Mouse (Mus musculus): ENCODE results near the gene Stub1.

DNA sequence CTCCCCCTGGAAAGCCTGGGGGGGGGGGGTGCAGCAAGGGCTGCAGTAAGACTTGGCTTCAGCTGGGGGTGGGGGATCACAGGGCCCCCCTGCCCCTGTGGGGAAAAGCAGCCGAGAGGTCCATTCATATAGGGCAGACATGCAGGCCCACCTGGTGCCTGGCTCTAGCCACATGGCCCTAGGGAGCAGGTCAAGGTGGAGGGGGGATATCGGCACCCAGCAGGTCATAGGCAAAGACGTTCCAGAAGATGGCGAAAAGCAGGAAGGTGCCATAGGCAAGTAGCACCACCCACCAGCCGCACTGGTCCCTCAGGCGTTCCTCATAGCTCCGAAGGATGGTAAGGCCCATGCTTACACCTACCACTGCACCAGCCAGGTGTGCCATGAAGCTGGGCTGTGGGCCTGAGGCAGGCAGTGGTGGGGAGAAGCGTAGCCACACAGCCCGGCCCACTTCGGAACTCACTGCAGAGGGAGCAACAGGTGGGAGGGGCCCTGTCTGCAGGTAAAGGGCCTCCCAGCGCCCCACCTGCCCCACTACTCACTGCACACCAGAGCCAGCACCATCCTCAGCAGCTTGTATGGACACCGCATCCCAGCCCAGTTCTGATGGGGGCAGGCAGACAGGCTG lies 1.5 kb upstream of the Stub1 start:
- TF ChIP-seq POLR2A (IDR thresholded peaks at IDR 0.05; ENCODE audit: extremely low read depth, insufficient read depth, low read length) (no peak), CTCF (IDR thresholded peaks at IDR 0.05; ENCODE audit: low read depth, low read length) (no peak)
